Mouse (Mus musculus) heart, adult 10 weeks (tissue): ENCODE results near the gene Tead4. TPM values are rescaled to one million over a fixed set of nuclear protein-coding genes. Genes with fewer than 3 reads are reported as not detected.

Experiments used
- polyA plus RNA-seq: library from polyadenylated mRNA; stranded (reverse); fragments of 350-450 nt; fragmentation: Illumina TruSeq; extraction: RNeasy Lipid Tissue Mini Kit (QIAGEN cat#74804); gene quantifications from one replicate; pipeline ENCODE4 v1.2.3, GENCODE M21; 2014; ENCODE audit warnings: low read depth, low replicate concordance

The Tead4 gene
- polyA plus RNA-seq: 1.6 TPM

GRCm38 (mm10) chr6:128300134-128301001 lies at the start of gene Tead4:
Gene Tead4 (minus strand): TSS chr6:128300823.

Other genes starting within 250 kb of the Tead4 start
- 59.1 TPM for gene Tspan9, start 157.2 kb downstream of the Tead4 start, polyA plus RNA-seq
- 7.1 TPM for gene Tulp3, start 55.0 kb upstream of the Tead4 start, polyA plus RNA-seq
- gene Rhno1, start 62.1 kb upstream of the Tead4 start, polyA plus RNA-seq: 13.7 TPM
- 0.89 TPM for gene Foxm1, start 62.1 kb upstream of the Tead4 start, polyA plus RNA-seq
- not detected for gene Tex52, start 74.6 kb upstream of the Tead4 start, polyA plus RNA-seq
- gene Gm44596, start 74.7 kb upstream of the Tead4 start, polyA plus RNA-seq: not detected
- 2.7 TPM for gene Nrip2, start 98.5 kb upstream of the Tead4 start, polyA plus RNA-seq
- gene Itfg2, start 124.1 kb upstream of the Tead4 start, polyA plus RNA-seq: 19.0 TPM
- 373 TPM for gene Fkbp4, start 137.9 kb upstream of the Tead4 start, polyA plus RNA-seq
- gene Pzp, start 225.9 kb upstream of the Tead4 start, polyA plus RNA-seq: 3.1 TPM